Mouse (Mus musculus): Measurements from ENCODE around the gene Tmem88b.

DNA sequence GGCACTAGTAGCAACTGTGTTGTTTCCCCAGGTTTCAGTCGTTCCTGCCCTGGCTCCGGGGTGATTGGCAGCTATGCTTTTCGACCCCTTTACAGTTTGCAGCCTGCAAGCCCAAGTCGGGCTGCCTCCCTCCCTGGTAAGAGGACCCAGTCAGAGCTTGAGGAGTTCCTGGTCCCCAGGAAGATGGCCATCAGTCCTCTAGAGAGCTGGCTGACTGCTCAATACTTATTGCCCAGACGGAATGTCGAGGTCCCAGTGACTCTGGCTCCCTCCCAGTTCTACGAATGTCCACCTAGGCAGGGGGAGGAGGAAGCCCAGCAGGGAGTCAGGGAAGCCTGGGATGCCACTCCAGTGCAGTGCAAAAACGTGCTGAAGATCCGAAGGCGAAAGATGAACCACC, 46.6 kb upstream of the Tmem88b start:
- no peak for TF ChIP-seq CTCF (IDR thresholded peaks at IDR 0.05; ENCODE audit: low read depth)
- TF ChIP-seq EP300 (IDR thresholded peaks at IDR 0.05; ENCODE audit: low read depth) = no peak

Measured in heart, postnatal 0 days (tissue).